Comparison of ENCODE assay signal across 13 mouse cellular contexts in genomic region chr1:190137943-190138342, GRCm38 (mm10). TPM values are rescaled to one million over a fixed set of nuclear protein-coding genes. Genes with fewer than 3 reads are reported as not detected.
DNase-seq lines count a peak whose midpoint lies in the region; ATAC-seq lines count a peak whose summit lies in the region.
"Had no signal": no experiment of that assay in that cellular context is flagged by ENCODE, and none has a peak within 500 bp of the region (broad histone marks: within the 10 kb centered on the region; RNA-seq: fewer than 3 reads in every experiment).

No protein-coding gene starts in this region.

- 0 out of 2 replicates have a peak overlapping the region, but pooled peaks have one; percentile 19 for H3K27ac ChIP-seq in forebrain, embryonic 16.5 days (ENCODE audit: low read length)
- H3K27ac ChIP-seq in midbrain, embryonic 15.5 days: peak overlapping the region; percentile 49
- H3K27ac ChIP-seq: liver, embryonic 14.5 days had no signal

- H3K4me1 ChIP-seq in forebrain, embryonic 16.5 days (replicated peaks; ENCODE audit: control insufficient read depth, insufficient read depth, low read length): peaks cover 14% of the 10 kb centered on the region
- H3K4me1 ChIP-seq in midbrain, embryonic 15.5 days: peaks cover 34% of the 10 kb centered on the region

- WGBS in forebrain, embryonic 16.5 days: 25% methylated on average over 10 of the region's 10 CpGs
- WGBS in midbrain, embryonic 15.5 days: 41% methylated on average over 10 of the region's 10 CpGs

- DNase-seq in layer of hippocampus, postnatal 10 days (ENCODE audit: low spot score in 2 of 2): peak; percentile 44 to 54
- no peak for DNase-seq in layer of hippocampus, postnatal 36 days
- peak; percentile 34 to 44 for DNase-seq in cerebellum, adult 18-20 months
- no peak for DNase-seq in heart, adult 18-20 months
- DNase-seq in thymus, postnatal 10 days (ENCODE audit: low spot score in 2 of 2): no peak
- DNase-seq in urinary bladder, postnatal 14 days (ENCODE audit: low spot score): no peak
- DNase-seq: gastrocnemius, postnatal 14 days had no signal

- peak; percentile 63 for ATAC-seq in forebrain, embryonic 16.5 days
- ATAC-seq in midbrain, embryonic 15.5 days (replicated peaks): peak; percentile 51; the same call in 1 of the 2 replicates
- ATAC-seq: CD4-positive, CD25-positive, alpha-beta regulatory T cell, adult 4 months had no signal

- no peaks in the 10 kb centered on the region for H3K36me3 ChIP-seq in forebrain, embryonic 16.5 days (ENCODE audit: control insufficient read depth, insufficient read depth)
- no peaks in the 10 kb centered on the region for H3K36me3 ChIP-seq in midbrain, embryonic 15.5 days (replicated peaks)

- no peak overlapping the region for H3K4me3 ChIP-seq in forebrain, embryonic 16.5 days (replicated peaks; ENCODE audit: low read length)
- H3K4me3 ChIP-seq in midbrain, embryonic 15.5 days: no peak overlapping the region

- H3K4me2 ChIP-seq in forebrain, embryonic 16.5 days (ENCODE audit: low read length): no peak overlapping the region
- H3K4me2 ChIP-seq in midbrain, embryonic 15.5 days: no peak overlapping the region

- no peak overlapping the region for H3K9ac ChIP-seq in forebrain, embryonic 16.5 days (replicated peaks; ENCODE audit: low read depth, low read length)
- no peak overlapping the region for H3K9ac ChIP-seq in midbrain, embryonic 15.5 days
- H3K9ac ChIP-seq: liver, embryonic 14.5 days had no signal

- H3K27me3 ChIP-seq in forebrain, embryonic 16.5 days (replicated peaks; ENCODE audit: control insufficient read depth, insufficient read depth, low read length): peaks cover 9% of the 10 kb centered on the region; the same call in 1 of the 2 replicates
- H3K27me3 ChIP-seq in midbrain, embryonic 15.5 days (replicated peaks): no peaks in the 10 kb centered on the region

- no peaks in the 10 kb centered on the region for H3K9me3 ChIP-seq in forebrain, embryonic 16.5 days (ENCODE audit: control insufficient read depth, low read length)
- no peaks in the 10 kb centered on the region for H3K9me3 ChIP-seq in midbrain, embryonic 15.5 days

RNA-seq across cellular contexts. Expression of gene Prox1, which starts 32.6 kb away (rescaled TPM):
- total RNA-seq in layer of hippocampus, postnatal 10 days (2021): 100 to 1,000 TPM in 1 of 2 experiments, 10 to 100 TPM in 1; 91.1 to 106 TPM
- 100 to 1,000 TPM in 1 of 2 experiments, 10 to 100 TPM in 1; 94.4 to 114 TPM for total RNA-seq in layer of hippocampus, postnatal 36 days (2021)
- polyA plus RNA-seq in forebrain, embryonic 16.5 days (2015; fragmentation: Nextera tagmentation; extraction: Ambion mirVana): 8.1 and 9.4 TPM in 2 replicates
- polyA plus RNA-seq in midbrain, embryonic 15.5 days (2015; fragmentation: Nextera tagmentation; extraction: Ambion mirVana): 11.1 and 14.1 TPM in 2 replicates
- 10 to 100 TPM; 36.6 to 44.4 TPM for total RNA-seq in heart, adult 18-20 months (2021)
- total RNA-seq: hematopoietic stem cell, adult 5-6 weeks; megakaryocyte, adult 5-6 weeks had no signal

Comparison
In these comparisons a context has a peak if more than half of its experiments do, and no peak if none do; other contexts are left out.
1. DNase-seq: peak in layer of hippocampus, postnatal 10 days (2 of 2) and cerebellum, adult 18-20 months (2 of 2); none in layer of hippocampus, postnatal 36 days (0 of 2), heart, adult 18-20 months (0 of 2), thymus, postnatal 10 days (0 of 2) and urinary bladder, postnatal 14 days (single experiment).